Mouse (Mus musculus) spleen, postnatal 0 days (tissue): ENCODE results near the gene Gabrq. TPM values are rescaled to one million over a fixed set of nuclear protein-coding genes. Genes with fewer than 3 reads are reported as not detected.

Source experiments
- polyA plus RNA-seq: library from polyadenylated mRNA; unstranded; fragments of >200 nt; fragmentation: Nextera tagmentation; extraction: Ambion mirVana; gene quantifications from 2 replicates; pipeline ENCODE4 v1.2.1, GENCODE M21; 2015

The Gabrq gene
- 1.4 and 2.0 TPM in 2 replicates for polyA plus RNA-seq

GRCm38 (mm10) chrX:72824776-72825588 is at the start of gene Gabrq:
TSS of gene Gabrq (plus strand) at chrX:72825178.

Other genes with a start within 250 kb of the Gabrq start
- gene Gabra3, start 168.3 kb upstream of the Gabrq start, polyA plus RNA-seq, result 1.1 and 1.4 TPM in 2 replicates
- gene Cetn2, start 93.2 kb downstream of the Gabrq start, polyA plus RNA-seq, result 45.9 and 49.7 TPM in 2 replicates
- gene Nsdhl, start 93.4 kb downstream of the Gabrq start, polyA plus RNA-seq, result 8.3 and 8.9 TPM in 2 replicates
- gene Zfp185, start 162.2 kb downstream of the Gabrq start, polyA plus RNA-seq, result 2.7 and 3.5 TPM in 2 replicates
- gene Pnma5, start 211.9 kb downstream of the Gabrq start, polyA plus RNA-seq, result not detected in 2 replicates
- not detected in 2 replicates for gene Pnma3, start 239.6 kb downstream of the Gabrq start, polyA plus RNA-seq